Mouse (Mus musculus) stomach, embryonic 14.5 days (tissue): Measurements from ENCODE around the gene Apoh. TPM values are rescaled to one million over a fixed set of nuclear protein-coding genes. Genes with fewer than 3 reads are reported as not detected.

Experiments
- ATAC-seq: fragments of 200-750 bp; cut with Nextera tagmentation; 2 replicates; pipeline ENCODE4 v1.8.0; 2017; ENCODE audit warnings: low read depth, moderate TSS enrichment; ENCODE audit not compliant: insufficient number of reproducible peaks, insufficient read depth, low FRiP score
- H3K27ac ChIP-seq: fragments of 300-500 bp; sonication (generic); 2 replicates; pipeline ENCODE4 v1.5.1; 2014; ENCODE audit warnings: mild to moderate bottlenecking, low read length, moderate library complexity, mixed read lengths
- H3K27me3 ChIP-seq: fragments of 300-500 bp; sonication (generic); 2 replicates; pipeline ENCODE4 v1.6.1; 2014; ENCODE audit warnings: low read length, control low read depth, mixed read lengths; ENCODE audit not compliant: control insufficient read depth, insufficient read depth
- H3K36me3 ChIP-seq: fragments of 300-500 bp; sonication (generic); 2 replicates; pipeline ENCODE4 v1.6.1; 2014; ENCODE audit warnings: mild to moderate bottlenecking, control low read depth, low read length, moderate library complexity, mixed read lengths; ENCODE audit not compliant: control insufficient read depth, insufficient read depth
- H3K4me1 ChIP-seq: fragments of 300-500 bp; sonication (generic); 2 replicates; pipeline ENCODE4 v1.6.1; 2014; ENCODE audit warnings: low read length, control low read depth, mixed read lengths; ENCODE audit not compliant: control insufficient read depth, insufficient read depth
- H3K4me2 ChIP-seq: fragments of 300-500 bp; sonication (generic); replicated peaks from 2 replicates; pipeline ENCODE4 v1.6.1; 2014; ENCODE audit warnings: low read depth, low read length, control low read depth
- H3K4me3 ChIP-seq: fragments of 300-500 bp; sonication (generic); 2 replicates; pipeline ENCODE4 v1.5.1; 2014; ENCODE audit warnings: low read depth, low read length, control low read depth
- H3K9ac ChIP-seq: fragments of 300-500 bp; sonication (generic); replicated peaks from 2 replicates; pipeline ENCODE4 v1.6.1; 2014; ENCODE audit warnings: low read depth, mild to moderate bottlenecking, control low read depth, low read length, moderate library complexity, mixed read lengths
- H3K9me3 ChIP-seq: fragments of 300-500 bp; sonication (generic); 2 replicates; pipeline ENCODE4 v1.6.1; 2016; ENCODE audit warnings: low read depth, low read length, control low read depth; ENCODE audit not compliant: control insufficient read depth
- WGBS: fragments of 180-500 bp; shearing (Covaris S2); extraction: QIAGEN DNeasy Blood & Tissue Kit; methylation state at CpG from one replicate; pipeline ENCODE4 v1.1.7; 2014; 5-methylcytosine and 5-hydroxymethylcytosine counted together
- polyA plus RNA-seq: library from polyadenylated mRNA; unstranded; fragments of >200 nt; fragmentation: Nextera tagmentation; extraction: Ambion mirVana; gene quantifications from 2 replicates; pipeline ENCODE4 v1.2.1, GENCODE M21; 2014

The Apoh gene
- polyA plus RNA-seq, 1 experiment from 2014 or later: 0.69 TPM

- no peak overlapping the region for H3K27ac ChIP-seq
Observed at GRCm38 (mm10) chr11:108336445-108336844, 6.7 kb upstream of the Apoh start.

DNA sequence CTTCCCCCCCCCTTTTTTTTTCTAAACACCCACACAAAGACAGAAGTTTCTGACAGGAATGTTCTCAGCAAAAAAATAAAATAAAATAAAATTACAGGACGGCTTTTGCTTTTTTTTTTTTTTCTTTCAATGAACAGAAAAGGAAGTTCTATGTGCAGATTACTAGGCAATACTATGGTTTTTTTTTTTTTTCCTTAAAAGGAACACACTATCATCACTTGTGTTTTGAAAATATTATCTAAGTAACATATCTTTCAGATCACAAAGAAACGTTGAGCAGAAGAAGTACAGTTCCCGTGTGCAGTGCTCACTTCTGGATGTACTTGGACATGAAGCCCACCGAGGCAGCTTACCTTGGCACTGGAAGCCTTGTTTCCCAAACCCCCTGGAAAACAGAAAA is 2.9 kb upstream of the Apoh start:
- Histone ChIP-seq H3K27ac (no peak overlapping the region), H3K27me3 (no peaks in the 10 kb centered on the region), H3K36me3 (no peaks in the 10 kb centered on the region), H3K9ac (no peak overlapping the region), H3K4me2 (no peak overlapping the region), H3K4me1 (peaks cover 7% of the 10 kb centered on the region; the same call in 1 of the 2 replicates), H3K4me3 (no peak overlapping the region), H3K9me3 (no peaks in the 10 kb centered on the region)
- WGBS: 83% methylated on average over 4 of the region's 4 CpGs
- ATAC-seq: no peak

More at GRCm38 (mm10) chr11:108336445-108336844, 6.7 kb upstream of the Apoh start:
- Histone ChIP-seq H3K9me3 (no peaks in the 10 kb centered on the region), H3K4me2 (no peak overlapping the region), H3K36me3 (no peaks in the 10 kb centered on the region), H3K27me3 (no peaks in the 10 kb centered on the region), H3K4me3 (no peak overlapping the region), H3K4me1 (peaks cover 10% of the 10 kb centered on the region), H3K9ac (no peak overlapping the region)
- WGBS: 29% methylated on average over 5 of the region's 5 CpGs
- ATAC-seq: no peak

GRCm38 (mm10) chr11:108341783-108342182 is 1.4 kb upstream of the Apoh start:
- Histone ChIP-seq H3K4me1 (peaks cover 3% of the 10 kb centered on the region; the same call in 1 of the 2 replicates), H3K36me3 (no peaks in the 10 kb centered on the region), H3K9me3 (no peaks in the 10 kb centered on the region), H3K9ac (no peak overlapping the region), H3K27me3 (no peaks in the 10 kb centered on the region), H3K4me3 (peak overlapping the region; percentile 80; the same call in 1 of the 2 replicates), H3K27ac (no peak overlapping the region), H3K4me2 (peak overlapping the region; percentile 100; the same call in 1 of the 2 replicates)
- no peak for ATAC-seq
- 58% methylated on average over 8 of the region's 8 CpGs for WGBS

DNA sequence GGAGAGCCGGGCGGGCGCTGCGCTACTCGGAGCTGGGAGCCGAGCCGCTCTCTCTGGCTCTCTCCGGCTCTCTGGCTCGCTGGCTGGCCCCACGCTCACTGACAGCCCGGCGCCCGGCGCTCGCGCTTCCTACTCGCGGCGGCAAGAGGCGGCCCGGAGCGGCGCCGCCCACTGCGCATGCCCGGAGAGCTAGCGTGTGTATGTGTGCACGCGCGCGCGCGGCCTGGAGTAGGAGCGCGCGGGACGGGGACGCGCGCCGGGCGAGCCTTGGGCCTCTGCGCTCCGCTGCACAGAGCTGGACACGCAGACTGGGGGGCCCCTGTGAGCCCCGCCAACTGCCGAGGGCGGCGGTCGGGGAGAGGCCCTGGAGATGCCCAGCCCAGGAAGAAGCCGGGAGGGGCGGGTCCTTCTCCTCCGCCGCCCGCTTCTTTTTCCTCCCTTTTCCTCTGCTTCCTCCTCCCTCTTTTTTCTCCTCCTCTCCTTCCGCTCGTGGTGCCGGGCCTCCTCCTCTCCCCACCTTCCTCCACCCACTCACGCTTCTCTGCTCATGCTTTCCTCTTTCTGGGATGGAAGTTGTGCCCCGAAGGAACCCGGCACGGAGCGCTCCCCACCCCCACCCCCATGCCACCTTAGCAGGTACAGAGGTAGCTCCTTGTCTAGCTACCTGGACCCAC is 772 bp downstream of the Apoh start, which contains the start of gene Prkca:
Gene Prkca (minus strand): TSS at position 140 of the 674 bp plus-strand sequence.
- H3K4me2 ChIP-seq: peak within 1 kb of the TSS; percentile 100
- WGBS: under 1% methylated on average over 58 of the region's 63 CpGs
- H3K27ac ChIP-seq: peak within 1 kb of the TSS; percentile 76
- H3K4me1 ChIP-seq: peaks cover 3% of the 10 kb centered on the region; the same call in 1 of the 2 replicates
- H3K27me3 ChIP-seq: no peaks in the 10 kb centered on the region
- H3K36me3 ChIP-seq: no peaks in the 10 kb centered on the region
- H3K4me3 ChIP-seq: peak within 1 kb of the TSS; percentile 80
- peak; percentile 95 for ATAC-seq
- H3K9ac ChIP-seq: peak within 1 kb of the TSS; percentile 64
- H3K9me3 ChIP-seq: no peaks in the 10 kb centered on the region

GRCm38 (mm10) chr11:108344759-108345158 is 1.6 kb downstream of the Apoh start:
- peak overlapping the region; percentile 100 for H3K4me2 ChIP-seq
- H3K36me3 ChIP-seq: no peaks in the 10 kb centered on the region
- peaks cover 3% of the 10 kb centered on the region; the same call in 1 of the 2 replicates for H3K4me1 ChIP-seq
- no peak overlapping the region for H3K9ac ChIP-seq
- no peaks in the 10 kb centered on the region for H3K27me3 ChIP-seq
- peak overlapping the region; percentile 80; the same call in 1 of the 2 replicates for H3K4me3 ChIP-seq
- WGBS: 66% methylated on average over 8 of the region's 8 CpGs
- no peak for ATAC-seq
- no peaks in the 10 kb centered on the region for H3K9me3 ChIP-seq
- H3K27ac ChIP-seq: no peak overlapping the region

- Histone ChIP-seq H3K9me3 (no peaks in the 10 kb centered on the region), H3K4me3 (no peak overlapping the region), H3K27ac (no peak overlapping the region), H3K4me2 (no peak overlapping the region), H3K27me3 (no peaks in the 10 kb centered on the region), H3K4me1 (peaks cover 3% of the 10 kb centered on the region; the same call in 1 of the 2 replicates), H3K9ac (no peak overlapping the region), H3K36me3 (no peaks in the 10 kb centered on the region)
- ATAC-seq: no peak
- WGBS: 87% methylated on average over 2 of the region's 2 CpGs
Observed at GRCm38 (mm10) chr11:108345321-108345720, 2.2 kb downstream of the Apoh start.

GRCm38 (mm10) chr11:108350799-108351198 is 7.6 kb downstream of the Apoh start:
- 78% methylated on average over 4 of the region's 4 CpGs for WGBS
- ATAC-seq: no peak

GRCm38 (mm10) chr11:108352842-108353388 is 9.8 kb downstream of the Apoh start:
- Histone ChIP-seq H3K27me3 (no peaks in the 10 kb centered on the region), H3K27ac (no peak overlapping the region), H3K4me1 (no peaks in the 10 kb centered on the region), H3K36me3 (no peaks in the 10 kb centered on the region), H3K4me3 (no peak overlapping the region), H3K9ac (no peak overlapping the region), H3K9me3 (no peaks in the 10 kb centered on the region), H3K4me2 (no peak overlapping the region)
- no peak for ATAC-seq
- 87% methylated on average over 10 of the region's 10 CpGs for WGBS

More at GRCm38 (mm10) chr11:108350799-108351198, 7.6 kb downstream of the Apoh start:
- Histone ChIP-seq H3K9ac (no peak overlapping the region), H3K36me3 (no peaks in the 10 kb centered on the region), H3K4me3 (no peak overlapping the region), H3K27ac (no peak overlapping the region), H3K4me1 (no peaks in the 10 kb centered on the region), H3K27me3 (no peaks in the 10 kb centered on the region), H3K4me2 (no peak overlapping the region), H3K9me3 (no peaks in the 10 kb centered on the region)
